Mouse (Mus musculus) neural tube, embryonic 14.5 days (tissue): ENCODE data around the gene Arl5c. TPM values are rescaled to one million over a fixed set of nuclear protein-coding genes. Genes with fewer than 3 reads are reported as not detected.

ENCODE experiments used
- ATAC-seq: fragments of 200-750 bp; cut with Nextera tagmentation; 2 replicates; pipeline ENCODE4 v1.8.0; 2017; ENCODE audit warnings: low read depth, mild to moderate bottlenecking, moderate TSS enrichment, moderate library complexity
- H3K27ac ChIP-seq: fragments of 300-500 bp; sonication (generic); 2 replicates; pipeline ENCODE4 v1.5.1; 2014; ENCODE audit warnings: low read depth, mild to moderate bottlenecking, control low read depth, low read length, moderate library complexity, mixed read lengths
- H3K27me3 ChIP-seq: fragments of 300-500 bp; sonication (generic); 2 replicates; pipeline ENCODE4 v1.6.1; 2014; ENCODE audit warnings: low read length; ENCODE audit not compliant: control insufficient read depth, insufficient read depth
- H3K36me3 ChIP-seq: fragments of 300-500 bp; sonication (generic); 2 replicates; pipeline ENCODE4 v1.6.1; 2014; ENCODE audit warnings: low read length, mixed read lengths; ENCODE audit not compliant: control insufficient read depth, insufficient read depth
- H3K4me1 ChIP-seq: fragments of 300-500 bp; sonication (generic); 2 replicates; pipeline ENCODE4 v1.6.1; 2014; ENCODE audit warnings: low read length; ENCODE audit not compliant: control insufficient read depth, insufficient read depth
- H3K4me2 ChIP-seq: fragments of 300-500 bp; sonication (generic); 2 replicates; pipeline ENCODE4 v1.6.1; 2014; ENCODE audit warnings: mild to moderate bottlenecking, low read depth, low read length, control low read depth
- H3K4me3 ChIP-seq: fragments of 300-500 bp; sonication (generic); 2 replicates; pipeline ENCODE4 v1.5.1; 2014; ENCODE audit warnings: low read depth, low read length, control low read depth, mixed read lengths
- H3K9ac ChIP-seq: fragments of 300-500 bp; sonication (generic); replicated peaks from 2 replicates; pipeline ENCODE4 v1.6.1; 2014; ENCODE audit warnings: low read depth, mild to moderate bottlenecking, control low read depth, low read length, mixed read lengths
- H3K9me3 ChIP-seq: fragments of 300-500 bp; sonication (generic); 2 replicates; pipeline ENCODE4 v1.6.1; 2016; ENCODE audit warnings: low read length; ENCODE audit not compliant: control insufficient read depth
- WGBS: fragments of 180-500 bp; shearing (Covaris S2); extraction: QIAGEN DNeasy Blood & Tissue Kit; methylation state at CpG from one replicate; pipeline ENCODE4 v1.1.7; 2014; 5-methylcytosine and 5-hydroxymethylcytosine counted together
- polyA plus RNA-seq: library from polyadenylated mRNA; unstranded; fragments of >200 nt; fragmentation: Nextera tagmentation; extraction: Ambion mirVana; gene quantifications from 2 replicates; pipeline ENCODE4 v1.2.1, GENCODE M21; 2014

Gene Arl5c
- 6.1 and 11.0 TPM in 2 replicates for polyA plus RNA-seq

DNA sequence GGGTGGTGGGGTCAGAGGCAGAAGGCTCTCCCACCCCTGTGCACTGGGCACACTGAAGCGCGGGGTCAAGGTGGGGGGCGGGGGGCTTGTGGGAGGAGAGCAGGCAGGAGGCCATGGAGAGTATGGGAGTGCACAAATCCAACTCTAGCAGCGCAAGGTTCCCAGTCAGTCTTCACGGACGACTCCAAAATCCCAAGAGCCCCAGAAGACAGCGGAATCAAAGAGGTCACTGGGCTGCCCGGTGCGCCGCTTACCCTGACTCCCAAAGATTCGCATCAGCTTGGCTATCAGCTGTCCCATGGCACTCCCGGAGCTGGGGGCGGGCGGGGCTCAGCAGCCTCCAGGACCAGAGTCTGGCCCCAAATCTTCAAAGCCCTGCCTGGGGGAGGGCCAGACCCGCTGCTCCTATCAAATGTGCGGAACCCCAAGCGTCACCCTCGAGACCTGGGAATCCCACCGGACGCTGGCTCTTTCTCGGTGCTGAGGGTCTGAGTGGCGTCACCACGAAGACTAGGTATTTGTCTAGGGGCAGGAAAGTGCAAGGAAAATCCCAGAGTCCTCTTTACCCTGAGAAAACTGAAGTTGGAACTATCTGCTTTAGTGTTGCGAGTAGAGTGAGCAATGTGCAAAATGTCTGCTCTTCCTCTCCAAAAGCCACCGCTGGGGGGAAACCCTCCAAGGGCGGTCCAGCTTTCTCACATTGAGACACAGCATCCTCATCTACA, at the start of gene Arl5c:
Gene Arl5c (minus strand): TSS at position 618 of the 725 bp plus-strand sequence.
- H3K4me1 ChIP-seq = 0 out of 2 replicates have a peak, but pooled peaks cover 8% of the 10 kb centered on the region
- WGBS = 2% methylated on average over 23 of the region's 26 CpGs
- H3K4me2 ChIP-seq = peak within 1 kb of the TSS; percentile 71
- H3K9me3 ChIP-seq = no peaks in the 10 kb centered on the region
- ATAC-seq = peak; percentile 35
- peak within 1 kb of the TSS; percentile 28; the same call in 1 of the 2 replicates for H3K9ac ChIP-seq
- no peaks in the 10 kb centered on the region for H3K36me3 ChIP-seq
- peak within 1 kb of the TSS; percentile 36 for H3K4me3 ChIP-seq
- no peak within 1 kb of the TSS; the same call in 1 of the 2 replicates for H3K27ac ChIP-seq
- 0 out of 2 replicates have a peak, but pooled peaks cover 2% of the 10 kb centered on the region for H3K27me3 ChIP-seq

DNA sequence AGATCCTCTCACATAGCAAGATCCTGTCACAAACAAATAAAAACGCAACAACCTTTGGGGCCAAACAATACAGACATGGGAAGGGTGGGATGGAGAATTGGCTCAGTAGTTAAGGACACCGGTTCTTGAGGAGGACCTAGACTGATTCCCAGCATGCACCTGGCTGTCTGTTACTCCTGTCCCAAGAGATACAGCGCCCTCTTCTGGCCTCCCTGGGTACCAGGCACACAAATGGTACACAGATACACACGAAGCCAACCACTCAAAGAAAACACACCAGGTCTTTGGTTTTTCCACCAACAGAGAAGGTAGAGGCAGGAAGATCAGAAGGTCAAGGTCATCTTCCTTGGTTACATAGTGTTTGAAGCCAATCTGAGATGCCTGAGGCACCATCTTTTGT, 49.6 kb upstream of the Arl5c start:
- Histone ChIP-seq H3K27me3 (no peaks in the 10 kb centered on the region), H3K27ac (no peak overlapping the region), H3K4me2 (no peak overlapping the region), H3K36me3 (no peaks in the 10 kb centered on the region), H3K4me1 (no peaks in the 10 kb centered on the region), H3K9me3 (no peaks in the 10 kb centered on the region), H3K4me3 (no peak overlapping the region), H3K9ac (no peak overlapping the region)
- ATAC-seq = no peak
- WGBS = 65% methylated on average over 4 of the region's 4 CpGs

DNA sequence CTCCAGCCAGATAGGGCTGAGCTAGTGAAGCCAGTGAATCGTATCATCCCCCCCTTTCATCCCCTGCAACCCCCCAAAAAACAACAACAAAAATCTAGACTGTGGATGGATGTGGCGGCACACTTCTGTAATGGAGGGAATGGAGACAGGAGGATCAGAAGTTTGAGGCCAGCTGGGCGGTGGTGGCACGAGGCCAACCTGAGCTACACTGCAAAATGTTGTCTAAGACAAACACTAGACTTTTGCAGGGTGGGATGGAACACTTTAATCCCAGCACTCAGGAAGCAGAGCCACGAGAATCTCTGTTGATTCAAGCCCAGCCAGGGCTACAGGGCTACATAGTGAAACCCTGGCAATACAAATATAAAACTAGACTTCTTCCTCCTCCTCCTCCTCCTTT, 48.1 kb upstream of the Arl5c start:
- Histone ChIP-seq H3K4me1 (no peaks in the 10 kb centered on the region), H3K9ac (no peak overlapping the region), H3K36me3 (no peaks in the 10 kb centered on the region), H3K4me2 (no peak overlapping the region), H3K9me3 (no peaks in the 10 kb centered on the region), H3K27me3 (no peaks in the 10 kb centered on the region), H3K27ac (no peak overlapping the region), H3K4me3 (no peak overlapping the region)
- ATAC-seq = no peak
- WGBS = 81% methylated on average over 5 of the region's 5 CpGs

DNA sequence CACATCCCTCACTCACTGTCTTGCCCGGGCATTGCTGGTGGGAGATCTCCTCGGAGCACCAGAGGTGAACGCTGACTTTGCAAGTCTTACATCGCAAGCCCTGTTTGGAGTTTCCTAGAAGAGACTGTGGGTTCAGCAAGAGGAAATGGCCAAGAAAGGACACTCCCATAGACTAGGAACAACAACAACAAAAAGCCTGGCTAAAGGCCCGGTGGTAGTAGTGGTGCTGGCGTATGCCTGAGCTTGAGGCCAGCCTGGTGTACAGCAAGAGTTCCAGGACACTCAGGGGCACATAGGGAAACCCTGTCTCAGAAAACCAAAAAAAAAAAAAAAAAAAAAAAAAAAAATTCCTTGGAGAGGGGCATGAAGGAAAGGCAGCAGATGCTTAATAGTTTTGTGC, 46.8 kb upstream of the Arl5c start:
- Histone ChIP-seq H3K4me3 (no peak overlapping the region), H3K4me2 (no peak overlapping the region), H3K9ac (no peak overlapping the region), H3K9me3 (no peaks in the 10 kb centered on the region), H3K36me3 (0 out of 2 replicates have a peak, but pooled peaks cover under 1% of the 10 kb centered on the region), H3K4me1 (no peaks in the 10 kb centered on the region), H3K27ac (no peak overlapping the region), H3K27me3 (no peaks in the 10 kb centered on the region)
- 77% methylated on average over 6 of the region's 6 CpGs for WGBS
- ATAC-seq = no peak

DNA sequence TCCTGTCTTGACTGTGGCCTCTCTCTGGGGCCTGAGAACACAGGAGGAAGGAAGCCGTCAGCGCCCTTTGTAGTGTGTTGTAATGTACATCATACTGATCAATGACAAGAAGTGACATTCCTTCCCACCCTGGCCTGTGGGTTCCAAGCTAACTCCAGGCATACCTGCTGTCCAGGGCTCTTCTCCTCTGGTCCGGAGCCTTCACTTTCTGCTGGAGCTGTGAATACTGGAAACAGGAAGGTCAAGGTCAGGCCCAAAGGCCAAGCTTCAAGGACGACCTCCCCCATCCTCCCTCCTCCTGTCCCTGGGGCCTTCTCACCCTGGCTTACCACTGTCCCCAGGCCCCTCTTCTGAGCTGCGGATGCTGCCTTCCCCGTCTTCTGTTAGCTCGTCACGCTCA, 45.0 kb upstream of the Arl5c start:
- Histone ChIP-seq H3K4me3 (no peak overlapping the region), H3K4me1 (peaks cover 3% of the 10 kb centered on the region), H3K27me3 (no peaks in the 10 kb centered on the region; the same call in 1 of the 2 replicates), H3K9me3 (no peaks in the 10 kb centered on the region), H3K36me3 (0 out of 2 replicates have a peak, but pooled peaks cover 4% of the 10 kb centered on the region), H3K4me2 (no peak overlapping the region), H3K27ac (no peak overlapping the region), H3K9ac (no peak overlapping the region)
- no peak for ATAC-seq
- 71% methylated on average over 8 of the region's 8 CpGs for WGBS

DNA sequence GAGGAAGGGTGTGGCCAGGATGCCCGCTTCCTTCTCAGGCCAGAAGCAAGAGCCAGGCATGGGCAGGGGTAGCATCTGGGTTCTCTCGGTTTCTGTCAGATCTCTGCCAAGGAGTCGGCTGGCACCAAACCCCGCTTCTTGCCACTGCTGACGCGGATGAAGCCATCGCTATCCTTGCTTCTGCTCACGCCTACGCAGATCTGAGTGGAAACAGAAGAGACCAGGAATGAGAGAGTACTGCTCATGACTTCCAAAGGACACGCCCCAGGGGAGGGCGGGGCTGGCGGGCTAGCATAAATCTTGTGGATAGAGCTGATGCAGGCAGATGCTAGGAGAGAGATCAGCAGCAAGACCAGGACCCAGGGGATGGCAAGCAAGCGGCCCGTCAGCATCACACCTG, 41.9 kb upstream of the Arl5c start:
- Histone ChIP-seq H3K4me1 (peaks cover 13% of the 10 kb centered on the region), H3K27me3 (no peaks in the 10 kb centered on the region; the same call in 1 of the 2 replicates), H3K4me3 (no peak overlapping the region), H3K4me2 (no peak overlapping the region), H3K9ac (no peak overlapping the region), H3K9me3 (no peaks in the 10 kb centered on the region), H3K36me3 (0 out of 2 replicates have a peak, but pooled peaks cover 4% of the 10 kb centered on the region), H3K27ac (no peak overlapping the region)
- no peak for ATAC-seq
- 60% methylated on average over 14 of the region's 14 CpGs for WGBS

DNA sequence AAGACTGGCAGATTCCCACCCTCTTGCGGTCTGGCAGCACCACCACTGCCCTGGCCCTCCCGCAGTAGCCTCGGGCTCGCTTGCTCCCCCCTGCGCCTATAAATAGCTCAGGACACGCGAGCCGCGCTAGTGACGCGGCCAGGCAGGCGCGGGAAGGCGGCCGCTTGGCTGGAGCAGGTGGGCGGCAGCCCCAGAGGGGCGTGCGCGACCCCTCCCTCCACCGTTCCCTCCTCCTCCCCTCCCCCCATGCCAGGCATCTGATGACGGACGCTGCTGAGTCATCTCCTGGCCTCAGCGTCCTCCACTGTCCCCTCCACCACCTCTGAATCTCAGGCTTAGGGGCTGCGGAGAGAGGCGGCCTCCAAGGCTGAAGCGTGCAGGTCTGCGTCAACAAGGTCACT, 40.0 kb upstream of the Arl5c start:
- peaks cover 8% of the 10 kb centered on the region for H3K36me3 ChIP-seq
- WGBS = 0% methylated on average over 27 of the region's 27 CpGs

DNA sequence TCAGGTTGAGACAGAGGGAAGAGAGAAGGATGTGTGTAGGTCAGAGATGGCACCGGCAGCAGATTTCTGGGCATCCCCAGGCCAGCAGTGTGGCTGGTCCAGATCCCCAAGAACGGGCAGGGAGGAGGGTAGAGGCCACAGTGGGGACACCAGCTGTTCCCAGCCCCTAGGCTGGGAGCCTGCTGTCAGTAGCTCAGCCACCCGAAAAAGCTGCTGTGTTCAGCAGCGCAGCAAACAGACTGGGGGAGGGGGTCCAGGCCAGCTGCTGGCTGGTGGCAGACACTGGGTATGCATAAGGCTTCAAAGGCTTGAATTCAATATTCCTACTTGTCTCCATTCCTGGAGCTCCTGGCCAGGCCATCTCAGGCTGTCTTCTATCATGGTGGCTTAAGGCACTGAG, 38.9 kb upstream of the Arl5c start:
- H3K36me3 ChIP-seq = peaks cover 17% of the 10 kb centered on the region
- H3K27me3 ChIP-seq = no peaks in the 10 kb centered on the region; the same call in 1 of the 2 replicates
- no peak overlapping the region for H3K4me2 ChIP-seq
- H3K9ac ChIP-seq = no peak overlapping the region
- H3K9me3 ChIP-seq = no peaks in the 10 kb centered on the region
- peak; percentile 36; the same call in 1 of the 2 replicates for ATAC-seq
- peak overlapping the region; percentile 56 for H3K27ac ChIP-seq
- WGBS = 15% methylated on average over 4 of the region's 4 CpGs
- no peak overlapping the region for H3K4me3 ChIP-seq
- peaks cover 13% of the 10 kb centered on the region for H3K4me1 ChIP-seq

More for the DNA sequence above, 40.0 kb upstream of the Arl5c start:
- Histone ChIP-seq H3K4me1 (peaks cover 13% of the 10 kb centered on the region), H3K27ac (no peak overlapping the region; the same call in 1 of the 2 replicates), H3K4me2 (peak overlapping the region; percentile 71), H3K9ac (peak overlapping the region; percentile 46), H3K27me3 (no peaks in the 10 kb centered on the region; the same call in 1 of the 2 replicates), H3K4me3 (peak overlapping the region; percentile 24), H3K9me3 (no peaks in the 10 kb centered on the region)
- peak; percentile 67 for ATAC-seq

DNA sequence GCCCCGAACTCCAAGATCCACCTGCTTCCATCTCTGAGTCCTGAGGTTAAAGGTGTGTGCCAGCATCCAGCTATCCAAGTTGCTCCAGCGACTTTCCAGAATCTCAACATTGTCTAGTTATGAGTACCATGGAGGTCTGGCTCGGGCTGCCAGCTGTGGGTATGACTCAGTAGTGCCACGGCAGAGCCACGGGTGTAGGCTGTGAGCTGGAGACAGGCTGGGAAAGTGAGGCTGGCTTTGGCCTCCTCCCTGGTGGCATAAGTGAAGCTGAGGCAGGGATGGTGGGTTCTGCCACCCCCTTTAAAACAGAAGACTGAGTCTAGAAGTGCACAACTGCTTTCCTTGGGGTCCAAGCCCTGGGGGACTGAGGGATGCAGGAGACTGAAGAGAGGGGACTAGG, 38.1 kb upstream of the Arl5c start:
- H3K9ac ChIP-seq = no peak overlapping the region
- peaks cover 13% of the 10 kb centered on the region for H3K4me1 ChIP-seq
- peaks cover 25% of the 10 kb centered on the region for H3K36me3 ChIP-seq
- 85% methylated on average over 5 of the region's 5 CpGs for WGBS
- no peak overlapping the region for H3K4me2 ChIP-seq
- no peak overlapping the region for H3K4me3 ChIP-seq
- no peak overlapping the region for H3K27ac ChIP-seq
- H3K27me3 ChIP-seq = no peaks in the 10 kb centered on the region; the same call in 1 of the 2 replicates
- H3K9me3 ChIP-seq = no peaks in the 10 kb centered on the region
- ATAC-seq = no peak
